Mouse (Mus musculus) megakaryocyte-erythroid progenitor cell, adult 5 weeks (primary cell): ENCODE measurements around the gene Olfr1140. TPM values are rescaled to one million over a fixed set of nuclear protein-coding genes. Genes with fewer than 3 reads are reported as not detected.

Experiments used
- polyA plus RNA-seq: library from polyadenylated mRNA; stranded (reverse); fragments of >175 nt; gene quantifications from 2 replicates; pipeline ENCODE4 v1.2.3, GENCODE M21; 2012

Olfr1140 gene
- not detected in 2 replicates for polyA plus RNA-seq

DNA sequence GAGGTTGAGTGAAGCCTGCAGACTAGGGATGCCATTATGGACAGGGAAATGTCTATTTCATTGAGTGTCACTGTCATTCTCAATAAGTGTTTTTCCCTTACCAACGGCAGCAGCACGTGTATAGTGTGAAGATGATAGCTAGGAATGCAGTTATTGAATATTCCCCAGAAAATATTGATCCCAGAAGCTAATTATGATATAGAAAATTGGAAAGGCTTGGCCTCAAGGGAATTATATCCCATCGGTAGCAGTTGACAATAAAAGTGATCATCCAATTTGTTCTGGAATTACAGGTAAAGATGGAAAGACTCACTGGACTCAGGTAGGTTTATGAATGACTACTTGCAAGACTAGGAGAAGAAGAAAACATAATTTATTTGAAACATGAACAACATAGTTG is at the start of gene Olfr1140:
Gene Olfr1140, plus strand, starts transcription at position 301 of the 400 bp plus-strand sequence.

DNA sequence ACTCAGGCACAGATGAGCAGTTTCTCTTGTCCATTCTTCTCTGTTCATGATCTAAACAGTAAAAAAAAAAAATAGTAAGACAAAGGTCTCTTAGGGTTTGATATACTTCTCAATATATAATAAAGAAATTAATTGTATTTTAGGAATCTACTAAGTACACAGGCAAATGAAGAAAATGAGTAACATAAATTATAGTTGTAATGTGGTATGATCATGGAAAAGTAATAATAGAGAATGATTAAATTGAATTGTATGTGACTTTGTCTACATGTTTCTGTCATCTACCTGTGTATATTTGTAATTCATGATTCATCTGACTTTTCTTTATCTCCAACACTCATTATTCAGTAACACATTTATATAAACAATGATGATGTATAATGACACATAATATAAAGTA is 49.7 kb upstream of the Olfr1140 start, which contains the start of gene Olfr1136:
Gene Olfr1136, minus strand, starts transcription at position 101 of the 400 bp plus-strand sequence.

GRCm38 (mm10) chr2:87713079-87713478 is 30.5 kb upstream of the Olfr1140 start, which contains the start of gene Olfr1137:
Gene Olfr1137 (minus strand): TSS chr2:87713179.

DNA sequence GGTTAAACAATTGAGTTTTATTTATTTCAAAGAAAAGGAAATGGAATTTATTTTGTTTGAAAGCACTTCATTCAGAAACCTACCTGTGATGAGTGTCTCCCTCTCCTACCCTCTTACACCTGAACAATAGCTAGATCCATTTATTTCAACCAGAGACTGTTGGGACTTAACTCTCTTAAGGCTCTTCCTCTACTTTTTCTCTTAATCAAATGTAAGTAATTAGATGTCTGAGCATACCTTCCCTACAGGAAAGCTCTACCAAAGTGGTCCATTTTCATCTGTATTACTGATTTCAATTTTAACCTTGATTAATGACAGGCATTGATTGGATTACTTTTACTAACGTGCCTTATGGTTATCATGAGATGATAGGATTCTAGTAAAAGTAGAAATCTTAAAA is 3.7 kb upstream of the Olfr1140 start, which contains the start of gene Olfr1138:
Gene Olfr1138, minus strand, starts transcription at position 101 of the 400 bp plus-strand sequence.

DNA sequence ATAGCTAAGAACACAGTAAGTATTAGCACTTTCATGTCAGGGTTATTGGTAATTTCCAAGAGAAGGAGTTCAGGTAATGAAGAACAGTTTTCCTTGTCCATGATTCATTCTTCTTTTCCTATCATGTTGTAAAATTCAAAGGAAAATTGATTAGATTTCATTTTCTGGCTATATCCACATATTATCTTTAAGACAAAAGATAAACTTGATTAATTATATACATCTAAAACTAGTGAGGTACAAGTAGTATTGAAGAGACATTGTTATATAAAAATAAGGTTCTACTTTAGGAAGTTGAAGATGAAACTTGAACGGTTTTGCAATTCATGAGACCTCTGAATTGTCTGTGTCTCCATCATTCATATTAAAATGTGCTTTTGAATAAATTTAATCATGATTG is 10.3 kb downstream of the Olfr1140 start, which contains the start of gene Olfr1141:
Gene Olfr1141, minus strand, starts transcription at position 101 of the 400 bp plus-strand sequence.

GRCm38 (mm10) chr2:87779183-87779582 is 35.6 kb downstream of the Olfr1140 start, which contains the start of gene Olfr152:
Gene Olfr152 (plus strand): TSS chr2:87779483.

Other genes starting within 250 kb of the Olfr1140 start
- gene Pramel7, start 246.7 kb upstream of the Olfr1140 start, polyA plus RNA-seq: not detected in 2 replicates
- not detected in 2 replicates for gene Pramel6, start 237.2 kb upstream of the Olfr1140 start, polyA plus RNA-seq
- gene Olfr153, start 212.0 kb upstream of the Olfr1140 start, polyA plus RNA-seq: not detected in 2 replicates
- gene Olfr1128, start 198.2 kb upstream of the Olfr1140 start, polyA plus RNA-seq: not detected in 2 replicates
- gene Olfr1129, start 169.8 kb upstream of the Olfr1140 start, polyA plus RNA-seq: not detected in 2 replicates
- not detected in 2 replicates for gene Olfr1130, start 137.5 kb upstream of the Olfr1140 start, polyA plus RNA-seq
- not detected in 2 replicates for gene Olfr1131, start 116.6 kb upstream of the Olfr1140 start, polyA plus RNA-seq
- gene Olfr1132, start 106.2 kb upstream of the Olfr1140 start, polyA plus RNA-seq: not detected in 2 replicates
- not detected in 2 replicates for gene Olfr1133, start 96.4 kb upstream of the Olfr1140 start, polyA plus RNA-seq
- gene Olfr1134, start 85.3 kb upstream of the Olfr1140 start, polyA plus RNA-seq: not detected in 2 replicates
- gene Olfr1135, start 70.1 kb upstream of the Olfr1140 start, polyA plus RNA-seq: not detected in 2 replicates
- not detected in 2 replicates for gene Olfr1136, start 49.8 kb upstream of the Olfr1140 start, polyA plus RNA-seq
- gene Olfr1137, start 30.6 kb upstream of the Olfr1140 start, polyA plus RNA-seq: not detected in 2 replicates
- gene Olfr1138, start 3.8 kb upstream of the Olfr1140 start, polyA plus RNA-seq: not detected in 2 replicates
- gene Olfr1141, start 10.2 kb downstream of the Olfr1140 start, polyA plus RNA-seq: not detected in 2 replicates
- gene Olfr152, start 35.7 kb downstream of the Olfr1140 start, polyA plus RNA-seq: not detected in 2 replicates
- not detected in 2 replicates for gene Olfr1143, start 56.8 kb downstream of the Olfr1140 start, polyA plus RNA-seq
- gene Olfr1145, start 66.1 kb downstream of the Olfr1140 start, polyA plus RNA-seq: not detected in 2 replicates
- not detected in 2 replicates for gene Olfr1148, start 86.8 kb downstream of the Olfr1140 start, polyA plus RNA-seq
- not detected in 2 replicates for gene Olfr1150-ps1, start 100.2 kb downstream of the Olfr1140 start, polyA plus RNA-seq
- gene Olfr1151, start 112.1 kb downstream of the Olfr1140 start, polyA plus RNA-seq: not detected in 2 replicates
- gene Olfr1152, start 122.7 kb downstream of the Olfr1140 start, polyA plus RNA-seq: 0.01 TPM in 1 of 2 replicates, not detected in the other
- not detected in 2 replicates for gene Olfr1153, start 151.2 kb downstream of the Olfr1140 start, polyA plus RNA-seq
- not detected in 2 replicates for gene Olfr1154, start 161.4 kb downstream of the Olfr1140 start, polyA plus RNA-seq
- not detected in 2 replicates for gene Olfr1155, start 201.4 kb downstream of the Olfr1140 start, polyA plus RNA-seq
- gene Olfr1156, start 209.3 kb downstream of the Olfr1140 start, polyA plus RNA-seq: not detected in 2 replicates
- gene Olfr1157, start 224.5 kb downstream of the Olfr1140 start, polyA plus RNA-seq: not detected in 2 replicates
- not detected in 2 replicates for gene Olfr74, start 230.9 kb downstream of the Olfr1140 start, polyA plus RNA-seq
- not detected in 2 replicates for gene Olfr1158, start 246.4 kb downstream of the Olfr1140 start, polyA plus RNA-seq